Mouse (Mus musculus) liver, embryonic 15.5 days (tissue): ENCODE results near the gene Grhpr. TPM values are rescaled to one million over a fixed set of nuclear protein-coding genes. Genes with fewer than 3 reads are reported as not detected.

Experiments
- polyA plus RNA-seq: library from polyadenylated mRNA; unstranded; fragments of >200 nt; fragmentation: Nextera tagmentation; extraction: Ambion mirVana; gene quantifications from 2 replicates; pipeline ENCODE4 v1.2.1, GENCODE M21; 2015

Grhpr gene
- polyA plus RNA-seq, 1 experiment from 2014 or later = 125 TPM

Other genes with a start within 250 kb of the Grhpr start
- gene Zcchc7, start 225.5 kb upstream of the Grhpr start, polyA plus RNA-seq = 11.5 and 13.0 TPM in 2 replicates
- 5.8 and 5.9 TPM in 2 replicates for gene Zbtb5, start 31.0 kb downstream of the Grhpr start, polyA plus RNA-seq
- gene Polr1e, start 37.2 kb downstream of the Grhpr start, polyA plus RNA-seq = 14.7 and 15.6 TPM in 2 replicates
- gene Fbxo10, start 103.2 kb downstream of the Grhpr start, polyA plus RNA-seq = 4.0 and 4.5 TPM in 2 replicates
- gene Tomm5, start 126.7 kb downstream of the Grhpr start, polyA plus RNA-seq = 115 and 126 TPM in 2 replicates
- gene Frmpd1, start 203.5 kb downstream of the Grhpr start, polyA plus RNA-seq = 0.13 and 0.25 TPM in 2 replicates